Mouse (Mus musculus) liver, embryonic 16.5 days (tissue): Measurements from ENCODE around the gene Nktr. TPM values are rescaled to one million over a fixed set of nuclear protein-coding genes. Genes with fewer than 3 reads are reported as not detected.

Source experiments
- ATAC-seq: fragments of 200-750 bp; cut with Nextera tagmentation; 2 replicates; pipeline ENCODE4 v1.8.0; 2017; ENCODE audit warnings: low read depth, mild to moderate bottlenecking, moderate number of reproducible peaks, moderate library complexity
- H3K27ac ChIP-seq: fragments of 300-500 bp; sonication (generic); 2 replicates; pipeline ENCODE4 v1.5.1; 2014; ENCODE audit warnings: mild to moderate bottlenecking, low read length
- H3K27me3 ChIP-seq: fragments of 300-500 bp; sonication (generic); 2 replicates; pipeline ENCODE4 v1.6.1; 2014; ENCODE audit warnings: low read depth, low read length, mixed read lengths; ENCODE audit not compliant: control insufficient read depth, insufficient read depth
- H3K36me3 ChIP-seq: fragments of 300-500 bp; sonication (generic); 2 replicates; pipeline ENCODE4 v1.6.1; 2014; ENCODE audit warnings: mild to moderate bottlenecking; ENCODE audit not compliant: control insufficient read depth, insufficient read depth
- H3K4me1 ChIP-seq: fragments of 300-500 bp; sonication (generic); 2 replicates; pipeline ENCODE4 v1.6.1; 2014; ENCODE audit warnings: low read depth, low read length, mixed read lengths; ENCODE audit not compliant: control insufficient read depth
- H3K4me2 ChIP-seq: fragments of 300-500 bp; sonication (generic); 2 replicates; pipeline ENCODE4 v1.6.1; 2014; ENCODE audit warnings: low read depth, low read length, mixed read lengths
- H3K4me3 ChIP-seq: fragments of 300-500 bp; sonication (generic); 2 replicates; pipeline ENCODE4 v1.5.1; 2014; ENCODE audit warnings: low read depth, mild to moderate bottlenecking, low read length
- H3K9ac ChIP-seq: fragments of 300-500 bp; sonication (generic); 2 replicates; pipeline ENCODE4 v1.6.1; 2014; ENCODE audit warnings: low read depth, low read length
- H3K9me3 ChIP-seq: fragments of 300-500 bp; sonication (generic); replicated peaks from 2 replicates; pipeline ENCODE4 v1.6.1; 2016; ENCODE audit warnings: low read length; ENCODE audit not compliant: control insufficient read depth
- WGBS: fragments of 180-500 bp; shearing (Covaris S2); extraction: QIAGEN DNeasy Blood & Tissue Kit; methylation state at CpG from one replicate; pipeline ENCODE4 v1.1.7; 2014; ENCODE audit not compliant: insufficient replicate concordance; 5-methylcytosine and 5-hydroxymethylcytosine counted together
- polyA plus RNA-seq: library from polyadenylated mRNA; unstranded; fragments of >200 nt; fragmentation: Nextera tagmentation; extraction: Ambion mirVana; gene quantifications from 2 replicates; pipeline ENCODE4 v1.2.1, GENCODE M21; 2015

Nktr gene
- polyA plus RNA-seq, 1 experiment from 2014 or later, result 25.2 TPM

- 35% methylated on average over 11 of the region's 11 CpGs for WGBS
- H3K36me3 ChIP-seq, result no peaks in the 10 kb centered on the region
- peaks cover 31% of the 10 kb centered on the region for H3K4me1 ChIP-seq
- H3K4me2 ChIP-seq, result peak overlapping the region; percentile 92
- H3K9ac ChIP-seq, result peak overlapping the region; percentile 78
- H3K27me3 ChIP-seq, result no peaks in the 10 kb centered on the region
- H3K4me3 ChIP-seq, result peak overlapping the region; percentile 85
- ATAC-seq, result no peak
- H3K27ac ChIP-seq, result peak overlapping the region; percentile 96
- H3K9me3 ChIP-seq, result no peaks in the 10 kb centered on the region
Measured at GRCm38 (mm10) chr9:121704261-121704645, 14.7 kb upstream of the Nktr start.

GRCm38 (mm10) chr9:121704646-121705625, 14.0 kb upstream of the Nktr start, which contains the start of gene Sec22c:
Gene Sec22c (minus strand): TSS chr9:121705490.
- Histone ChIP-seq H3K9me3 (no peaks in the 10 kb centered on the region), H3K9ac (peak within 1 kb of the TSS; percentile 78), H3K36me3 (no peaks in the 10 kb centered on the region), H3K27me3 (no peaks in the 10 kb centered on the region), H3K4me1 (peaks cover 36% of the 10 kb centered on the region), H3K27ac (peak within 1 kb of the TSS; percentile 96), H3K4me2 (peak within 1 kb of the TSS; percentile 92), H3K4me3 (peak within 1 kb of the TSS; percentile 85)
- WGBS, result under 1% methylated on average over 68 of the region's 69 CpGs
- peak; percentile 92 for ATAC-seq

GRCm38 (mm10) chr9:121706029-121706675, 12.8 kb upstream of the Nktr start:
- Histone ChIP-seq H3K9ac (peak overlapping the region; percentile 78), H3K4me2 (peak overlapping the region; percentile 92), H3K4me1 (peaks cover 40% of the 10 kb centered on the region), H3K27me3 (no peaks in the 10 kb centered on the region), H3K27ac (peak overlapping the region; percentile 96), H3K4me3 (peak overlapping the region; percentile 85), H3K36me3 (no peaks in the 10 kb centered on the region), H3K9me3 (no peaks in the 10 kb centered on the region)
- ATAC-seq, result no peak
- WGBS, result 57% methylated on average over 6 of the region's 6 CpGs

- H3K4me1 ChIP-seq, result peaks cover 52% of the 10 kb centered on the region
- no peaks in the 10 kb centered on the region for H3K27me3 ChIP-seq
- ATAC-seq, result no peak
- H3K4me3 ChIP-seq, result no peak overlapping the region
- no peak overlapping the region for H3K4me2 ChIP-seq
- no peak overlapping the region for H3K27ac ChIP-seq
- no peaks in the 10 kb centered on the region for H3K9me3 ChIP-seq
- H3K36me3 ChIP-seq, result peaks cover 3% of the 10 kb centered on the region
- WGBS, result 55% methylated on average over 6 of the region's 6 CpGs
- no peak overlapping the region for H3K9ac ChIP-seq
Measured at GRCm38 (mm10) chr9:121707801-121708200, 11.2 kb upstream of the Nktr start.

- Histone ChIP-seq H3K4me3 (no peak overlapping the region), H3K4me2 (no peak overlapping the region), H3K9ac (no peak overlapping the region), H3K9me3 (no peaks in the 10 kb centered on the region), H3K4me1 (peaks cover 51% of the 10 kb centered on the region), H3K27ac (no peak overlapping the region), H3K36me3 (peaks cover 8% of the 10 kb centered on the region), H3K27me3 (no peaks in the 10 kb centered on the region)
- 42% methylated on average over 7 of the region's 7 CpGs for WGBS
- no peak for ATAC-seq
Measured at GRCm38 (mm10) chr9:121708506-121709486, 10.2 kb upstream of the Nktr start.

- H3K27ac ChIP-seq, result peak within 1 kb of the TSS; percentile 95
- no peaks in the 10 kb centered on the region for H3K27me3 ChIP-seq
- no peaks in the 10 kb centered on the region for H3K9me3 ChIP-seq
- WGBS, result 3% methylated on average over 37 of the region's 37 CpGs
- peak within 1 kb of the TSS; percentile 84 for H3K4me2 ChIP-seq
- H3K9ac ChIP-seq, result peak within 1 kb of the TSS; percentile 84
- peak; percentile 95 for ATAC-seq
- H3K4me1 ChIP-seq, result peaks cover 41% of the 10 kb centered on the region
- H3K36me3 ChIP-seq, result peaks cover 8% of the 10 kb centered on the region
- peak within 1 kb of the TSS; percentile 94 for H3K4me3 ChIP-seq
Measured at GRCm38 (mm10) chr9:121709898-121710583, 8.9 kb upstream of the Nktr start, which contains the start of gene Ss18l2. Gene Ss18l2 (plus strand): TSS chr9:121710329.

GRCm38 (mm10) chr9:121710584-121710975, 8.4 kb upstream of the Nktr start:
- Histone ChIP-seq H3K4me3 (peak overlapping the region; percentile 94), H3K27ac (peak overlapping the region; percentile 95), H3K9me3 (no peaks in the 10 kb centered on the region), H3K36me3 (peaks cover 8% of the 10 kb centered on the region), H3K4me2 (peak overlapping the region; percentile 84), H3K4me1 (peaks cover 35% of the 10 kb centered on the region), H3K27me3 (no peaks in the 10 kb centered on the region), H3K9ac (peak overlapping the region; percentile 84)
- ATAC-seq, result peak; percentile 64
- WGBS, result under 1% methylated on average over 18 of the region's 18 CpGs

GRCm38 (mm10) chr9:121717048-121717447, 1.9 kb upstream of the Nktr start:
- Histone ChIP-seq H3K4me2 (no peak overlapping the region), H3K27me3 (no peaks in the 10 kb centered on the region), H3K4me1 (peaks cover 21% of the 10 kb centered on the region), H3K9ac (no peak overlapping the region), H3K4me3 (no peak overlapping the region), H3K36me3 (peaks cover 8% of the 10 kb centered on the region), H3K9me3 (no peaks in the 10 kb centered on the region), H3K27ac (no peak overlapping the region)
- no peak for ATAC-seq
- WGBS, result 70% methylated on average over 2 of the region's 2 CpGs
